Mouse (Mus musculus) heart, postnatal 0 days (tissue): Measurements from ENCODE around the gene Srebf1.

ENCODE experiments used
- CTCF ChIP-seq: IDR thresholded peaks from 2 replicates; pipeline ENCODE4 v1.5.1; 2016; ENCODE audit warnings: antibody characterized with exemption, control low read depth, low read depth
- EP300 ChIP-seq: IDR thresholded peaks from 2 replicates; pipeline ENCODE4 v1.6.1; 2016; ENCODE audit warnings: antibody characterized with exemption, low read depth

DNA sequence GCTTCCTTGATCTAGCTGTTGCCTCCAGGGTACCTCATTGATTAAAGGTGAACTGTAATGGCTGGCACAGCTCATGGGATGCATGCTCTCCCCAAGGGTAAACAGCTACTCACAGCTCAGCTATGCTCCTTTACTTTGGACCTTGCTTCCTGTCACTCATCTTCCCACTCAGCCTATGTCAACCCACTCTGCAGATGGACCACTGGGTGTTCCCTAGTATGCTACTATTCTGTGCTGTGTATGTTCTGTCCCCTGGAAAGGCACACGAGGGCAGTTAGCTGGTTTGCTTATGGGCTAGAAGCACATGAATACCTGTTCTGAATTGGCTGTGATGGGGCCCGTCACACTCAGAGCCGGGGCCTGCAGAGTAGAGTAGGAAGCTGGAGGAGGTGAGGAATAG lies 38.4 kb upstream of the Srebf1 start:
- TF ChIP-seq CTCF (no peak), EP300 (no peak)
